Mouse (Mus musculus): ENCODE measurements around the gene Tcp11l2.

DNA sequence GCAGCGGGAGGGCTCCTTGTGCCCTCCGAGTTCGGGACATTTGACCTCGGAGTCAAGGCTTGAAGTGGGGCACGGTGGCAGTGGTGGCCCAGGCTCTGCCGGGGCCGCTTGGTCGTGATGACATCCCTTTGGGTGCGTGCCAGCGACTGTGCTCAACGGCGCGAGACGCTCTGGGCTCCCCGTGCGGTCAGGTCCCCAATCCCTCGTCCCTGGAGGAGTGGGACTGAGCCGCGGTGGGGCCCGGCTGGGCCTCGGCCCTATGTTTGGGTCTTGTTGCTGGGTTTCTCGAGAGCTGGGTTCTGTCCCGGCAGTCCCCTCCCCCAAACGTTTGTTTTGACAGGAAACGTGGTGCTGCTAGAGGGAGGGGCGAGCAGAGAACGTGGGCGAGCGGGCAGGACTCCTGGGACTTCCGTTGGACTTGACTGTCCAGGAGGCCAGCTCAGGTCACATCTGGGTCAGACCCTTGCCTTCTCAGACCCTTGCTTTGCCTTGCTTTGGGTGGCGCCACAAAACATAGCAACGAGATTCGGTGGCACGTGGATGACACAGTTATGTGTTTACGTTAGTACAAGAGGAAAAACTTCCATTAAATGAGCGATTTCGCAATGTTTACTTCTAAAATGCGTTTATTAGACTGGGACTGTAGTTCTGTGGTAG is 773 bp downstream of the Tcp11l2 start:
- TF ChIP-seq E2F4 (IDR thresholded peaks at IDR 0.05; ENCODE audit: insufficient read depth), result no peak
- no peak for TF ChIP-seq POLR2A (IDR thresholded peaks at IDR 0.05; ENCODE audit: insufficient read length, low read depth)
- no peak for TF ChIP-seq MYOD1 (IDR thresholded peaks at IDR 0.05; ENCODE audit: control insufficient read depth in 1 of 3, insufficient read length in 2 of 3, low read depth in 2 of 3)
- 0 out of 2 replicates have a peak, but pooled peaks have one; percentile 26 for TF ChIP-seq CEBPB (IDR thresholded peaks at IDR 0.05; ENCODE audit: insufficient read depth, poor library complexity, severe bottlenecking)
- no peak for TF ChIP-seq MAX (IDR thresholded peaks at IDR 0.05; ENCODE audit: low read depth)
- no peak for TF ChIP-seq TCF12 (IDR thresholded peaks at IDR 0.05; ENCODE audit: insufficient read depth, poor library complexity, severe bottlenecking)
- TF ChIP-seq POLR2AphosphoS2 (IDR thresholded peaks at IDR 0.05; ENCODE audit: insufficient read length, low read depth), result no peak
- no peak for TF ChIP-seq USF1 (IDR thresholded peaks at IDR 0.05; ENCODE audit: low read depth)
- TF ChIP-seq MYOG (IDR thresholded peaks at IDR 0.05; ENCODE audit: control insufficient read depth in 1 of 3, insufficient read depth in 1 of 3, insufficient read length in 2 of 3, low read depth in 2 of 3), result no peak
- TF ChIP-seq SRF (IDR thresholded peaks at IDR 0.05; ENCODE audit: control insufficient read depth, insufficient read length, low read depth), result no peak

Measured in myocyte (in vitro differentiated cells).